Mouse (Mus musculus) olfactory bulb, adult 2 months (tissue): ENCODE measurements at regions not wholly inside any gene's neighbourhood (a gene's known extent, or its start where the extent isn't known, plus 50 kb on each side); places are given as distances from the start of the nearest gene placed in this dataset.

Experiments used
- CTCF ChIP-seq: fragments of 200-500 bp; IDR thresholded peaks from 2 replicates; pipeline ENCODE4 v1.5.1; 2012; ENCODE audit warnings: low read depth, mild to moderate bottlenecking, low read length, moderate library complexity; ENCODE audit not compliant: insufficient read depth
- POLR2A ChIP-seq: fragments of 200-500 bp; IDR thresholded peaks from 2 replicates; pipeline ENCODE4 v1.6.1; 2012; ENCODE audit warnings: mild to moderate bottlenecking, low read depth, low read length, moderate library complexity; ENCODE audit not compliant: insufficient read depth

DNA sequence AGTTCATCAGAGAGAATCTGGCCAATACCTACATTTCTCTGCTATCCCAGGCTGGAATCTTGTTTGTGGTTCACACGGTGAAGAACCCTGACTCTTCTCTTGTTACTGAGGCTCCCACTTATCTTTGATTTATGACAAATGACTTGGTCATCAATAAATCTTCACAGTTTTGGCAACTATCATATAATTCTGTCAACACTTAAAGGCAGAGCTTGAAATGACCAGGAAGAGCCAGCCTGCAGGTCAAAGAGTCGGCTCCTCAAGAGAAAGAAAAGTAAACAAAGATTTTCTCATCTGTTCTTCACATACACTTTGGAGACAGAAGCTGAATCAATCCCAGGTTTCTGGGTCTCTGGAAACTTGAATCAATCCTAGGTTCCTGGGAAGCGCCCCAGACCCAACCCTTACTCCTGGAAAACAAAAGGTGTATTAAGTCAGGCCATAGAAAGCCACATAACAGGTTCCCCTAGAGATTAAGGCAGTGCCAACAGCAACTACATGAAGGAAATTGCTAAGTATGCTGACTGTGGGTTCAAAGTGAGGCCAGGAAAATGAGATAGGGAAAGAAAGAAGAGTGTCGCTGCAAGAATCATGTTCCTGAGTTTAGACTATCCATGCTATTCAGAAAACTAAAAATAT is 56.7 kb upstream of the Mad2l1 start:
- TF ChIP-seq CTCF = no peak
- TF ChIP-seq POLR2A = no peak
